ENCODE assay signal across 23 mouse cellular contexts in genomic region chr3:133378174-133378573, GRCm38 (mm10).
DNase-seq lines count a peak whose midpoint lies in the region; ATAC-seq and TF ChIP-seq lines count a peak whose summit lies in the region.
"Had no signal": no experiment of that assay in that cellular context is flagged by ENCODE, and none has a peak within 500 bp of the region (broad histone marks: within the 10 kb centered on the region; RNA-seq: fewer than 3 reads in every experiment).

No protein-coding gene starts in this region.

- H3K9me3 ChIP-seq in hindbrain, postnatal 0 days (ENCODE audit: low read length): no peaks in the 10 kb centered on the region; the same call in 1 of the 2 replicates
- H3K9me3 ChIP-seq in hindbrain, embryonic 11.5 days (ENCODE audit: control insufficient read depth, low read length): no peaks in the 10 kb centered on the region; the same call in 1 of the 2 replicates

- H3K9ac ChIP-seq in hindbrain, postnatal 0 days (replicated peaks; ENCODE audit: low read length): no peak overlapping the region
- H3K9ac ChIP-seq in hindbrain, embryonic 11.5 days (ENCODE audit: low read depth, low read length): no peak overlapping the region
- H3K9ac ChIP-seq: hindbrain, embryonic 13.5 days had no signal

- H3K27me3 ChIP-seq in hindbrain, postnatal 0 days (ENCODE audit: insufficient read depth, low read length): no peaks in the 10 kb centered on the region
- H3K27me3 ChIP-seq in hindbrain, embryonic 11.5 days (ENCODE audit: control insufficient read depth, insufficient read depth, low read length): no peaks in the 10 kb centered on the region
- H3K27me3 ChIP-seq: hindbrain, embryonic 13.5 days; Patski had no signal

- no peak overlapping the region for H3K27ac ChIP-seq in hindbrain, postnatal 0 days
- H3K27ac ChIP-seq in hindbrain, embryonic 11.5 days (ENCODE audit: low read depth, low read length): no peak overlapping the region
- H3K27ac ChIP-seq: forebrain, embryonic 10.5 days; hindbrain, embryonic 13.5 days had no signal

- H3K4me1 ChIP-seq in hindbrain, postnatal 0 days (ENCODE audit: insufficient read depth, low read length): no peaks in the 10 kb centered on the region
- H3K4me1 ChIP-seq in hindbrain, embryonic 11.5 days (replicated peaks; ENCODE audit: control insufficient read depth, insufficient read depth, low read length): no peaks in the 10 kb centered on the region

- no peak overlapping the region for H3K4me3 ChIP-seq in hindbrain, postnatal 0 days (ENCODE audit: low read length)
- no peak overlapping the region for H3K4me3 ChIP-seq in hindbrain, embryonic 11.5 days (ENCODE audit: low read depth, low read length)
- H3K4me3 ChIP-seq: forebrain, embryonic 10.5 days; hindbrain, embryonic 13.5 days had no signal

- H3K4me2 ChIP-seq in hindbrain, postnatal 0 days (ENCODE audit: low read depth, low read length): no peak overlapping the region
- no peak overlapping the region for H3K4me2 ChIP-seq in hindbrain, embryonic 11.5 days (replicated peaks; ENCODE audit: low read depth, low read length)
- H3K4me2 ChIP-seq: heart, embryonic 11.5 days; hindbrain, embryonic 13.5 days had no signal

- TF ChIP-seq CTCF in hindbrain, postnatal 0 days (IDR thresholded peaks at IDR 0.05; ENCODE audit: low read depth): no peak

- DNase-seq in hindbrain, postnatal 0 days (ENCODE audit: low spot score): no peak
- no peak for DNase-seq in hindbrain, embryonic 11.5 days (ENCODE audit: low spot score)
- DNase-seq in 3T3-L1 (ENCODE audit: low read depth, low spot score) (peak; percentile 6), ES-CJ7 (ENCODE audit: low read depth, low spot score) (peak; percentile 8), ZHBTc4 (ENCODE audit: low read depth, low spot score) (peak; percentile 33)
- DNase-seq in adrenal gland, adult (ENCODE audit: inconsistent age in 2 of 2, low spot score in 1 of 2): no peak
- DNase-seq: adrenal gland, postnatal 10 days; adrenal gland, postnatal 36 days; cerebellum, adult 18-20 months; cerebellum, adult 9-10 months; cerebellum, postnatal 14 days; gastrocnemius, postnatal 25 days; heart, adult 18-20 months; kidney, adult 18-20 months had no signal

- no peaks in the 10 kb centered on the region for H3K36me3 ChIP-seq in hindbrain, postnatal 0 days (ENCODE audit: insufficient read depth, low read length)
- H3K36me3 ChIP-seq in hindbrain, embryonic 11.5 days (ENCODE audit: control insufficient read depth, insufficient read depth, low read length): no peaks in the 10 kb centered on the region

- ATAC-seq in hindbrain, postnatal 0 days: peak; percentile 61; the same call in 1 of the 2 replicates
- no peak for ATAC-seq in hindbrain, embryonic 11.5 days (ENCODE audit: low FRiP score)
- ATAC-seq: activated CD4-positive, CD25-positive, alpha-beta regulatory T cell, adult 4 months; forebrain, embryonic 14.5 days; hindbrain, embryonic 16.5 days; inflammation-experienced regulatory T-cells, adult 6 months; intestine, embryonic 16.5 days; Patski had no signal

Comparison
In these comparisons a context has a peak if more than half of its experiments do, and no peak if none do; other contexts are left out.
1. DNase-seq: peak in 3T3-L1 (single experiment), ES-CJ7 (single experiment) and ZHBTc4 (single experiment); none in hindbrain, postnatal 0 days (single experiment), hindbrain, embryonic 11.5 days (single experiment) and adrenal gland, adult (0 of 2).